Mouse (Mus musculus) T-helper 1 cell (primary cell): Measurements from ENCODE around the gene Sprr1b.

ENCODE experiments used
- in situ Hi-C: fragments of 300-600 bp; cut with MboI, MseI; formaldehyde crosslinking; loops from one replicate; pipeline ENCODE4 v1.15.1; 2025; ENCODE audit warnings: high pct_unique_total_duplicates

The Sprr1b gene

GRCm38 (mm10) chr3:92438689-92439088 is at the start of gene Sprr1b:
Gene Sprr1b, minus strand, starts transcription at chr3:92438789.
- in situ Hi-C loops = no loop called here

- in situ Hi-C loops = loop anchor here (25.0 kb wide), 1 partner anchor 1976 kb away; no protein-coding TSS in a partner anchor
Observed at GRCm38 (mm10) chr3:92486307-92486706, 47.7 kb upstream of the Sprr1b start.

- in situ Hi-C loops = loop anchor here (25.0 kb wide), 1 partner anchor 1976 kb away; no protein-coding TSS in a partner anchor
Observed at GRCm38 (mm10) chr3:92485863-92486262, 47.3 kb upstream of the Sprr1b start, which contains the start of gene Sprr1a. Gene Sprr1a, minus strand, starts transcription at chr3:92485895.

- in situ Hi-C loops = loop anchor here (25.0 kb wide), 1 partner anchor 1981 kb away; no protein-coding TSS in a partner anchor
Observed at GRCm38 (mm10) chr3:92481249-92481648, 42.7 kb upstream of the Sprr1b start.

- in situ Hi-C loops = no loop called here
Observed at GRCm38 (mm10) chr3:92470111-92470510, 31.5 kb upstream of the Sprr1b start.

- in situ Hi-C loops = no loop called here
Observed at GRCm38 (mm10) chr3:92467424-92467823, 28.8 kb upstream of the Sprr1b start.

- in situ Hi-C loops = no loop called here
Observed at GRCm38 (mm10) chr3:92466576-92466975, 28.0 kb upstream of the Sprr1b start.

GRCm38 (mm10) chr3:92458620-92459019 is 20.0 kb upstream of the Sprr1b start, which contains the start of gene Sprr3:
Gene Sprr3, minus strand, starts transcription at chr3:92458720.
- in situ Hi-C loops = no loop called here

GRCm38 (mm10) chr3:92455151-92455550 is 16.6 kb upstream of the Sprr1b start:
- in situ Hi-C loops = no loop called here

- in situ Hi-C loops = no loop called here
Observed at GRCm38 (mm10) chr3:92440177-92440576, 1.6 kb upstream of the Sprr1b start.

- in situ Hi-C loops = no loop called here
Observed at GRCm38 (mm10) chr3:92432282-92432681, 6.3 kb downstream of the Sprr1b start, which contains the start of gene Sprr2k. Gene Sprr2k, plus strand, starts transcription at chr3:92432582.

- in situ Hi-C loops = no loop called here
Observed at GRCm38 (mm10) chr3:92429323-92429722, 9.3 kb downstream of the Sprr1b start, which contains the start of gene Gm9774. Gene Gm9774, minus strand, starts transcription at chr3:92429423.

- in situ Hi-C loops = no loop called here
Observed at GRCm38 (mm10) chr3:92417782-92418181, 20.8 kb downstream of the Sprr1b start, which contains the start of gene Sprr2j-ps. Gene Sprr2j-ps, plus strand, starts transcription at chr3:92418082.

- in situ Hi-C loops = no loop called here
Observed at GRCm38 (mm10) chr3:92407691-92408090, 30.9 kb downstream of the Sprr1b start, which contains the start of gene Sprr2i. Gene Sprr2i, plus strand, starts transcription at chr3:92407991.

GRCm38 (mm10) chr3:92394301-92394700 is 44.3 kb downstream of the Sprr1b start:
- in situ Hi-C loops = loop anchor here (10.0 kb wide), 1 partner anchor 200 kb away; no protein-coding TSS in a partner anchor
